Mouse (Mus musculus) stomach, postnatal 0 days (tissue): ENCODE data around the gene Alg6.

Source experiments
- CTCF ChIP-seq: IDR thresholded peaks from 2 replicates; pipeline ENCODE4 v1.5.1; 2016; ENCODE audit warnings: antibody characterized with exemption, low read depth, mild to moderate bottlenecking, moderate library complexity
- EP300 ChIP-seq: optimal IDR thresholded peaks from 2 replicates; pipeline ENCODE3; 2016; ENCODE audit warnings: antibody characterized with exemption

GRCm38 (mm10) chr4:99766303-99766702 lies 50.8 kb downstream of the Alg6 start:
- no peak for TF ChIP-seq EP300
- no peak for TF ChIP-seq CTCF
